Mouse (Mus musculus) embryo, embryonic 10.5 days (tissue): ENCODE measurements at regions not wholly inside any gene's neighbourhood (a gene's known extent, or its start where the extent isn't known, plus 50 kb on each side); places are given as distances from the start of the nearest gene placed in this dataset.
A peak's percentile ranks its signal among the peaks of the same experiment; 100 is the strongest.
"Not testable (repeated sequence)": the region's sequence is repeated elsewhere in the genome, so short reads cannot be mapped to it uniquely, and the experiment has no call there.

Source experiments
- DNase-seq: peaks from one replicate; pipeline ENCODE4 v3.0.0-alpha.2; 2015; ENCODE audit warnings: low spot score

DNA sequence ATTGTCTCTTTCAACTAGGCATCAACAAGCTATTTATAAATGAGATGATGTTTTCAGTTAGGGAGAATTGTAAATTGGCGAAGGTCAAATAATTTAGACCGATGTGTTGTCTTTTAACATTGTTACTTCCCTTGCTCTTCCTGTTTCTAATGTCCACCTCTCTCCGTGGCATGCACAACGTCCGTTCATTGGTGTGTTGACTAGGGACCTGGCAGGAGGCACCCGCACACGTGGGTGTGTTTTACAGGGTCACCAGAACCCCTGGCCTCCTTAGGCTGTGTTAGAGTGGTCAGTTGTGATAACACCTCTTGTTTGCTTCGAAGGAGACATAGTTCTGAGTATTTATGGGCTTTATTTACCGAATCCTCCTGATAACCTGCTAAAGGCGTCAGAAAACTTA is 222.8 kb downstream of the Brms1l start:
- no peak for DNase-seq

- peak; percentile 86 for DNase-seq
Measured at GRCm38 (mm10) chr12:56058463-56058862, 222.3 kb downstream of the Brms1l start.

DNA sequence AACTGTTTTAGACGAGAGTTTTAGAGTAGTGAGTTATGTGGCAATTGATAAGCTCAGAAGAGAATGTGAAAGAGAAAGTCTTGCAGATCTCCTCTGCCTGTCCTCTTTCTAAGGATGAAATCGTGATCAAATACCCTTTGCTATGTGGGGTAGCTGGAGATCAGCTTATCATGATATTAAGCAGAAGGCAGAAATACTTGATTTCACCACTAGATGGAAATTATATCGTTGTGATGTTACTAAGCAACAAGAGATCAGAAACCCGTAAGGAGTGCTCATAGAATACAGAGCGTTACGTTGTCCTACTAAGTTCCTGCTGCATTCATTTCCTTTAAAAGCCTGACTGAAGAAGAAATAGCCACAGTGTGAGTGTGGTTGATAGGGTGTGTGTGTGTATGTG is 219.3 kb downstream of the Brms1l start:
- DNase-seq, result no peak

DNA sequence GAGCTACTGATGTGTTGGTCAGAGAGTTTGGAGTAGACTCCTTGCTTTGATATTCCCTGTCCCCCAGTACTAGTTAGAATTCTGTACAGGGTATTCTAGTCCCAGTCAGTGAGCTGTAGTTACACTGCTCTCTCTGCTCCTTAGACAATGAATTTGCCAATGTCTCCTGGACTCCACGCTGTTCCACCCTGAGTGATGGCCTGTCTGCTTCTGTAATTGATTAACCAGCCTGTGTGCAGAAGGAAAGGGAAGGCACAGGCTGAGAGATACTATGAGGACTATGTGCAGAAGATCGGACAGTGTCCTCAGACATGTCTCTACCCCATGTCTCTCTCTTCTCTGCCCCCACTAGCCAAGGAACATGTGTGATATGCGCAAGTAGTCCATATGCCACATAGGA is 209.9 kb downstream of the Brms1l start:
- DNase-seq, result no peak

DNA sequence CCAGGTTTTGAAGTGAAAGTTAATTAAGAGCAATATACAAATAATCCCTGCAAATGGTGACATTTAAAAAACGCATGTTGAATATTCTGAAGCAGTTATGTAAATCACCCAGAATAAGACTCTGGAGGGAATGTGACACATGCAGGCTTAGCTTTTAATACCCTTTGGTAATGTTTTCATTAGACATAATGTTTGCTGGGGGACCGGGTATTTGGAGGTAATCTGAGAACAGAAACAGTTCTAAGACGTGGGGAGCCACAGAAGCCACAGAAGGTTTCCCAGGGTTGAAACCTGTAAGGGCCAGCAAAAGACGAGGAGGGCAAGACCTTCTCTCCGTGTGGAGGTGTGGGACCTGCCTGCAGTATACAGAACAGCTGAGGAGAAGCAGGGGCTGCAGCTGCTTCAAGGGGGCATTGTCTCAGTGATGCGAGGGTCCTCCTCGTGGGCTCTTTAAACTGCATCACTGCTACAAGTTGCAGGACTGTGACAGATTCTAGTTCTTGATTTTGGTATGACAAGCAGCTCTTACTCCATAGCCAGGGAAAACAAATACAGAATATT is 184.9 kb downstream of the Brms1l start:
- DNase-seq, result peak; percentile 11

GRCm38 (mm10) chr12:56020547-56020946 is 184.4 kb downstream of the Brms1l start:
- peak; percentile 18 for DNase-seq

GRCm38 (mm10) chr12:56009976-56010375 is 173.9 kb downstream of the Brms1l start:
- no peak for DNase-seq

DNA sequence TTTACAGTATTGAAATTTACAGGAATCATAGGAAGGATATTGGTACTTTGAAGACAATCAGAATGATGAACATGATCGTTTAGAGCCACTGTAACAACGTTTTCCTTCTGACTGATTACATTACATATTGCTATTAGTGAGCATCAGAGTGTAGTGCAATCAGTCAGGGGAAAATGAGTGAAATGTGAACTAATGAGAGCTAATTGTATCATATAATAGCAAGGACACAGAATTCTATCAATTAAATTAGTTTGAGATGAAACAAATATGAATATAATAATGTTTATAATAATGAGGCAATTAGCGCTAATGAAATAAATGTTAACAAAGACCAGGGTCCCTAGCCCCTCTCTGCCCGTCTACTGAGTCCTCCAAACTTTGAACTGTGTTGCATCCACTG is 169.7 kb downstream of the Brms1l start:
- no peak for DNase-seq

DNA sequence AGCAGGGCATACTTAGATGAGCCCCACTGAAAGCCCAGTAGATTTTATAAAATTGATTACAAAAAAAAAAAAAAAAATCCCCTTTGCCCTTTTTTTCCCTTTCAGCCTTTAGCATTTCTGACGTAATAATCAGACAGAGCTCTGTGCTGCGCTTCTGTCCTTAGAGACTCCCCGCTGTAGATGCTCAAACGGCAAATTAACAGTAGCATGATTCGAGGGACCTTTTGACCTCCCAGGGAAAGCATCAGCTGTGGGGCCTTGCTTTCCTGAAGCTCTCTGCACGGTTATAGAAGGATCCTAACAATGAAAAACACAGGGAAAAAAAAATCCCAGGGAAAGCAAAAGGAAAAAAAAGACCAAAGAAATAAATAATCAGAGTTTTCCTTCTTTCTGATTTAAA is 169.2 kb downstream of the Brms1l start:
- DNase-seq, result peak; percentile 49

DNA sequence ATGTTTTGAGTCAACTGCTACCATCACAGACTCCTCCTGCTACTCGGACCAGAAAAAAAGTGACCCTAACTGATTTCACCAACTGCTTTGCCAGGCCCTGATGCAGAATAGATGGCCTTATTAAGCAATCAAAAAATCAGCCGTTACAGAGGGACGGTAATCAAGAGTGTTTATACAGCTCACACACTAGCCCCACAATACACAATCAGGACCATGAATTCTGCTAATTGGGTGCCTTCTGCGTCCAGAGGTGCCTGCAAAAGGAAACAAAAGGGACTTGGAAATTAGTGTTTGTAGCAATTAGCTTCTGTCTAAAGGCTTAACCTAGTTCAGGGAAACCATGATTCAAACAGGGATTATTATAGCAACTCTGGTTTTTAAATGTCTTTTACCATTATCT is 168.4 kb downstream of the Brms1l start:
- DNase-seq, result peak; percentile 38

DNA sequence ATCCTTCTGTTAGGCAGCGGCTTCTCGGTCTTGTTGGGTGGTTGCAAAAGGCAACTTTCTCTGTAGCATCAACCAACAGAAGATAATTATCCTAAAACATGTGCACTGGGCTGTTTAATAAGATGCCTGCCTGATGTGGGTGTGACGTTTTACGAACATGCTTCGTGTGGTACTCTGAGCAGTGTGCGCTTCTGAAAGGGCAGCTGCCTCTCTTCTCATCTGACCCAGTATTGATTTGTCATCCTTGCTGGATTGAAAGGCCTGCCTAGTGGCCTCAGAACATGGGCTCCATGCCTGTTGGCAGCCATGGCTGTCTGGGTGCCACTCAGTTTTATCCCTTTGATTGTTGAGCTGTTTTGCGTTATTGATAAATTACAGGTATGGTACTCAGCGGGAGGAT is 167.4 kb downstream of the Brms1l start:
- no peak for DNase-seq

DNA sequence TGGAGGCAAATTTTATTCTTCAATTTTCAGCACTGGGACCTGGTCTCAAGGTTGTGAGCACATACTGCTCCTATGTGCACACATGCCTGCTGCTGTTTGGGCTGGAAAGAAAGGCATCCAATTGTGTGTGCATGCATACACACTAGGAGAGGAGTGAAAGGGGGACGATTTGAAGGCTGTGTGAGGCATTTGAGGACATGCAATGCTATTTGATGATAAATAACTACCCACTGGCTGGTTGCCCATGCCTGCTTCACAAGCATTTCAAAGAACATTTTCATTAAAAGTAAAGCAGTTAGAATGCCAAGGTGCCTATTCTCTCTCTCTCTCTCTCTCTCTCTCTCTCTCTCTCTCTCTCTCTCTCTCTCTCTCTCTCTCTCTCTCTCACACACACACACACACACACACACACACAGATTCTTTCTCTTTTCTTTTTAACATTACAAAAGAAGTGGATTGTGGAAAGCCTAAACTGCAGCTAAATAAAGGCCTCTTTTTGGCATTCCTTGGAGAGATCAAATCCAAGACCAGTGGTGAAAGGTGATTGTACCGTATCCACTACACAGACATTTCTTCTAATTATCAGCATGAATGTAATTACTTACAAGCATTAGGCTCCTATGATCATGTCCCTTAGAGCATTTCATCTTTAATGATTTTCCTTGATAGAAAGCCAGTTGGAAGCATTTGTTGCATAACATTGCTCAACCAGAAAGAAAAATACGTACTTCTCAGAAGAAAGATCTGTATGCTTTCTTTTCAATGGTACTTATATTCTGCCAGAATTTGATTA is 160.7 kb downstream of the Brms1l start:
- no peak for DNase-seq

GRCm38 (mm10) chr12:55983565-55984351 is 147.6 kb downstream of the Brms1l start:
- peak; percentile 35 for DNase-seq

- no peak for DNase-seq
Measured at GRCm38 (mm10) chr12:55983128-55983527, 147.0 kb downstream of the Brms1l start.

DNA sequence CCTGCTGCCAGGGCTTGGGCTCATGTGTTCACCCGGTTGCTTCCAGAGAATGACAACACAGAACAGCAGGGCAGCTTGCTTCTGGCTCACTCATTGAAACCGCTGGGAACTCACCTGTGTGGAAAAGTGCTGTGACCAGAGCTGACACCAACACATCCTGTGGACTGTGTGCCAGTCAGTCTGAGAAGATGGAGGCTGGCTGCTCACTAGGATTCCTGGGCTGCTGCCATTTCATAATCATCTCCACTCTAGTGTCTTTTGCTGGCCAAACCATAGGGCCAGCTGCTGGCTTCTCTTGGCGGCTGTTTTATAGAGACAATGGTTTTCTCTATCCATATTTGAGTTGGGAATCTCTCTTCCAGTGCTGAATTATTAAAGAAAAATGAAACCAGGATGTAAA is 138.1 kb downstream of the Brms1l start:
- no peak for DNase-seq

DNA sequence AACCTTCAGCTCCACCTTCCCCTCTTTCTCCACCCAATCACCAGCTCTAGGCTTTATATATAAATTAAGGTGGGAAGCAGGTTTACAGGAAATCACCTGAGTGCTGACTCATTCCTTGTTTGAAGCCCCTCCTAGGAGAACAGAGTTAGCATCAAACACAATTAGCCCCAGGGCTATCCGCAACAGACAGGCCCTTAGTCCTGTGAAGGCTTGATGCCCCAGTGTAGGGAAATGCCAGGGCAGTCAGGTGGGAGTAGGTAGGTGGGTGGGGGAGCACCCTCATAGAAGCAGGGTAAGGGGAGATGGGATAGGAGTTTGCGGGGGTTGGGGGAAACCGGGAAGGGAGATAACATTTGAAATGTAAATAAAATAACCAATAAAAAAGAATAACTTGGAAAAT is 123.2 kb downstream of the Brms1l start:
- DNase-seq, result not testable (repeated sequence)

GRCm38 (mm10) chr12:55940566-55940965 is 104.4 kb downstream of the Brms1l start:
- DNase-seq, result no peak

DNA sequence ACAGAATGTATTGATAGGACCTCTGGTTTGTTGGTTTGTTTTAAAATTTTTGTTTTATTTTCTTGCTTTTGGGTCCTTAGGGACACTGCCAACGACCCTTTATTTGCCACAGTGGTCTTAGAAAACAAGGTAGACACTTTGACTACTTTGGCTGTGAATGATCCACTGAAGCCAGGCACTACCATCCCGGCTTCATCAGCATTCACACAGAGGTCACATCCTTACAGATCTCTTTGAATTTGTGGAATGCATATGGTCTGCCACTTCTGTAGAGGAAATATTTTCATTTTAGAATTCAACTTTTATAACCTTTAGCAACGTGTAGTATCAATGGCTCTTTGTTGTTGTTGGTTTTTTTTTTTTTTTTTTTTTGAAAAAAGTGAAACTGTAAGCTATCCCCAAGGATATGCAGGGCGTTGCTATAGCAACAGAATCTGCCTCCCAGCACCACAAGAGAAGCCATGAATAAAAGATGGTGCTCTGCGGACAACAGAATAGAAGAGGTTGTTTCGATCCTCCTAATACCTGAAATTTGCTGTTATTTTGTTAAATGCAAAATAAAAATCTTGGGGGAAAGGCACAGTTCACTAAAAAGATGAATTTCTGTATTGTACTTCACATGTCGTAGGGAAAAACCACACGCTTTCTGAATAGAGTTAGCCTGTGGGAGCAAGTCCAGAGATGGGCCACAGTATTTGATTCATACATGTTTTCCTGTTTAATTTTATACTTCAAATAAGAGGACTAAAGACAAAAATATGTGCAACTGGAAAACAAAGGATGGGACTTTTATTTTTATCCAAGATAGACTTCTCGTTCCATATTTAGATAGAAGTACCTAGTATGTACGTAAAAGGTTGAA is 103.4 kb downstream of the Brms1l start:
- peak; percentile 48 for DNase-seq

- DNase-seq, result no peak
Measured at GRCm38 (mm10) chr12:55934172-55934571, 98.0 kb downstream of the Brms1l start.

DNA sequence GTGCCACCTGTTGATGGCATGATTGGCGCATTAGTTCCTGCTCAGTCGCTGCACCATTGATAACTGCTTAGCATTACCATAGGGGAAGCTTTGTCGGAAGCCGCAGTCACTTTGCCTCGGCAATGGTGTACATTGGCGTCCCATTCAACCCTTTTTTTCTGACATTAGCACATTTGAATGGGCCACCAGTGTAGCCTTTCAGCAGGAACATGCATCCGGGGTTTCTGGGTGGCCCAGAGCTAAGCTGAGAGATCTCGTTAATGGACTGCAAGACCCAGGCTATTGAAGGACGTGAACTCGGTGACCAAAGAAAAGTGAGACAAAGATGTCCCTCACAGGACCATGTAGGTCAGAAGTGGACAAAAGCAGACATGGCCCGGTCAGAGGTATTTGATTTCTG is 97.3 kb downstream of the Brms1l start:
- peak; percentile 68 for DNase-seq

- DNase-seq, result no peak
Measured at GRCm38 (mm10) chr12:55930468-55930867, 94.3 kb downstream of the Brms1l start.

DNA sequence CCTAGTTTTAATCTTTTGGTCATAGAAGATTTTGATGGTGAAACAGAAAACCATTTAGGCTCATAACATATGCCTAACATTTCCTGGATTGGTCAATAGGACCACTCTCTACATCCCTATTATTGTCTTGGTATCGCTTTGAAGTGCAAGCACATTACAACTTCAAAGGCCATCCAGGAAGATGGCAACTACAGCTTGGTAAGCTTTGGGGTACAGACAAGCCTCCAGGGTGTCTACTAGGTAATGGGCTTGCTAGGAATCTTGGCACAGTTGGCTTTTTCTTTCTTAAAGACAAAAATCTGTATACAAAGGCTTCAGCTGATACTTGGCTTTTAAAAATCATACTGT is 90.8 kb downstream of the Brms1l start:
- no peak for DNase-seq
